Mouse (Mus musculus): ENCODE measurements around the gene Bnc2. TPM values are rescaled to one million over a fixed set of nuclear protein-coding genes. Genes with fewer than 3 reads are reported as not detected.
A peak's percentile ranks its signal among the peaks of the same experiment; 100 is the strongest.

Gene Bnc2
- polyA plus RNA-seq, 1 experiment from 2014 or later = 25.2 TPM

DNA sequence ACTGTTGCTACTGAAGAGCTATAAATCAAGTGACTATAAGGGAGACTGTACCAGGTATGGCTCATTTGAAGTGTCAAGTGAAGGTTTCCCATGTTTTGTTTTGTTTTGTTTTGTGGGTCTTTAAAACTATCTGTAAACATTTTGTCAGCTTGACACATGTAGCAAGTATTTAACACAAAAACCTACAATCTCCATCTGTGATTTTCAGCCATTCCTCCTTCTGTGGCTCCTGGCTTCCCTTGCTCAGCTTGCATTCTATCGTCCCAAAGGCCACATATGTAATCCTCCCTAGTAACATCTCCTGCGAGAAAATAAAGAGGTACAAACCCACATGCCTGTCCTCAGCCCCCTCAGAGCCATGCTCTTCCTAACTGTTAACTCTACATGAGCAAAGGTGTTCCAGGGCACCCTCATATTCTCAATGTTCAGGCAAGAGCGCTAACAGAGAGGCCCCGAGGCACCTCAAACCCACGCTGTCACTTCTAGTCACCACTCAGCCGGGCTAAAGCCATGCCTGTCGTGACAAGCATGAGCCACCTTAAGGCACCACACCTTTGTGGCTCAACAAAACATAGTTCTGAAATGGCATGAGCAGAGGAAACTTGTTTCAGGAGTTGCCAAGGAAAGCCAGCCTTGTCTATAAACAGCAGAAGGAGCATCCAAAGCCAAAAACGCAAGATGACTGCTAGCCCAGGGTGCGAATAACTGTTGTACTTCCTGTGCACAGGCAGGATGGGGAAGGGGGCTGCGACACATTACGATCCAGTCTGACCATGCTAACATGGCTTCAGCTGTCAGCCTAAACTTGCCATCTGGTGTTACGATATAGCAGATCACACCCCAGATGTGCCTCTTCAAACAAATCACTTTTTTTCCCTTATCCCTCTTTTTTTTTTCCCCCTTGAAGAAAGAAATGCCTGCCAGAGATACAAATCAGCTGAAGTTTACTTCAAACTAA lies 42.0 kb downstream of the Bnc2 start:
- H3K4me2 ChIP-seq = peak overlapping the region; percentile 16
- ATAC-seq (ENCODE audit: insufficient number of reproducible peaks, insufficient read depth, low FRiP score, low TSS enrichment, low read depth) = no peak
- H3K9ac ChIP-seq (replicated peaks) = 0 out of 2 replicates have a peak overlapping the region, but pooled peaks have one; percentile 13
- WGBS = 35% methylated on average over 12 of the region's 12 CpGs
- H3K36me3 ChIP-seq = no peaks in the 10 kb centered on the region
- peaks cover 57% of the 10 kb centered on the region for H3K4me1 ChIP-seq (replicated peaks)
- peak overlapping the region; percentile 84 for H3K27ac ChIP-seq
- no peaks in the 10 kb centered on the region for H3K27me3 ChIP-seq
- no peaks in the 10 kb centered on the region for H3K9me3 ChIP-seq
- H3K4me3 ChIP-seq (replicated peaks) = no peak overlapping the region

DNA sequence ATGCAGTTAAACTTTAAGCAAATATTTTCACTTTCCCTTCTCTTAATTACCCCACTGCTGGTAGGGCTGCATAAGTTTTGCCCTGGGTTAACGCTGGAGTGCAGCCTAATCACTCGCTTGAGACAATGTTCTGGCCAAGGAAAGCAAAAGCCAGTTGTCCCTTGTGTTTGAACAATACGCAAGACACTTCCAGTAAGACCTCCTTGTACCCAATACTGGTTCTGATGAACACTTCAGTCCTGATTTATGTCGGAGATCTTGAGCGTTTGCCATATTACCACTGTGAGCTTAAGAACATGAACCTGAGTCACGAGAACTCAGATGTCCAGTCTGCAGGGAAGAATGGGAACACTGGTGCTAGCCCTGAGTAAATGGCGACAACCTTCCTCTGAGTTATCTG lies 47.5 kb downstream of the Bnc2 start:
- no peak overlapping the region for H3K4me3 ChIP-seq (replicated peaks)
- no peaks in the 10 kb centered on the region for H3K9me3 ChIP-seq
- no peak overlapping the region for H3K9ac ChIP-seq (replicated peaks)
- H3K36me3 ChIP-seq = no peaks in the 10 kb centered on the region
- ATAC-seq (ENCODE audit: insufficient number of reproducible peaks, insufficient read depth, low FRiP score, low TSS enrichment, low read depth) = no peak
- no peak overlapping the region for H3K4me2 ChIP-seq
- H3K4me1 ChIP-seq (replicated peaks) = peaks cover 18% of the 10 kb centered on the region
- no peak overlapping the region for H3K27ac ChIP-seq
- WGBS = 93% methylated on average over 7 of the region's 7 CpGs
- H3K27me3 ChIP-seq = no peaks in the 10 kb centered on the region

DNA sequence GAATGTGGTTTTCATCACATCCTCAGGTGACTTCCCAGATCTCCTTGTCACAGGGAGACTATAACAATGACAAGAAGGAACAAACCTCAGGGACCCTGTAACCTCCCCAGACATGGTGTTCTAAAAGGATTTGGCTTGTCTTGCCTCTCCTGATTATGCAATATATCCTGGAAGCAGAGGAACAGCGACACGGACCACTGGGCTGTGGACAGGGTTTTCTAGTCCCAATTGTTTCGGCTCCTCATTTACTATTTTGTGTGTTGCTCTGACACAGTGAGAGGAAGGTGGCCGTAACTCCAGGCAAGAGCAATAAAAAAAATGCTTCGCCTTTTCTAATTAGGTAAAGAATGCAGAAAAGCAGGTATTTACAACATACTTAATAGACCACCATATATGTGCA lies 51.8 kb downstream of the Bnc2 start:
- Histone ChIP-seq H3K4me2 (no peak overlapping the region), H3K36me3 (no peaks in the 10 kb centered on the region), H3K27ac (no peak overlapping the region), H3K27me3 (no peaks in the 10 kb centered on the region), H3K4me3 (replicated peaks) (no peak overlapping the region), H3K4me1 (replicated peaks) (peaks cover 39% of the 10 kb centered on the region), H3K9me3 (no peaks in the 10 kb centered on the region), H3K9ac (replicated peaks) (no peak overlapping the region)
- ATAC-seq (ENCODE audit: insufficient number of reproducible peaks, insufficient read depth, low FRiP score, low TSS enrichment, low read depth) = no peak
- WGBS = 36% methylated on average over 5 of the region's 5 CpGs

DNA sequence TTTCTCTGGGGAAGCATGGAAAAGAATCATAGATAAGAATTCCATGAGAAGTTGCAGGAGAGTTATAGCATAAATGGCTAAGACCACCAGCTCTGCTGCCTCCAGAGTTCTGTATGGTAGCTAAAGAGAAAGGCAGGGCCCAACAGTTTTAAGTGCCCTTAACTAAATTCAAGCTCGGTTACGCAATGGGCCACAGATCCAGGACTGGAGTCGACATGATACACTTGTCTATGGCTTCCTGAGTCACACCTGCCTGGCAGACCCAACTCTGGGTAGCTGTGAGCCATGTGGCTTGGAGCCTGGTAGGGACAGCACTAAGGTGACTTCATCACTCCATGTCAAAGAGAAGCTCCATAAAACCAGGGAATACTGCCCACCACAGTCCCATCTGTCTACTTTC lies 53.3 kb downstream of the Bnc2 start:
- Histone ChIP-seq H3K36me3 (no peaks in the 10 kb centered on the region), H3K9ac (replicated peaks) (no peak overlapping the region), H3K4me1 (replicated peaks) (peaks cover 35% of the 10 kb centered on the region), H3K9me3 (no peaks in the 10 kb centered on the region), H3K27ac (no peak overlapping the region), H3K27me3 (no peaks in the 10 kb centered on the region), H3K4me2 (no peak overlapping the region), H3K4me3 (replicated peaks) (no peak overlapping the region)
- no peak for ATAC-seq (ENCODE audit: insufficient number of reproducible peaks, insufficient read depth, low FRiP score, low TSS enrichment, low read depth)
- 83% methylated on average over 3 of the region's 3 CpGs for WGBS

DNA sequence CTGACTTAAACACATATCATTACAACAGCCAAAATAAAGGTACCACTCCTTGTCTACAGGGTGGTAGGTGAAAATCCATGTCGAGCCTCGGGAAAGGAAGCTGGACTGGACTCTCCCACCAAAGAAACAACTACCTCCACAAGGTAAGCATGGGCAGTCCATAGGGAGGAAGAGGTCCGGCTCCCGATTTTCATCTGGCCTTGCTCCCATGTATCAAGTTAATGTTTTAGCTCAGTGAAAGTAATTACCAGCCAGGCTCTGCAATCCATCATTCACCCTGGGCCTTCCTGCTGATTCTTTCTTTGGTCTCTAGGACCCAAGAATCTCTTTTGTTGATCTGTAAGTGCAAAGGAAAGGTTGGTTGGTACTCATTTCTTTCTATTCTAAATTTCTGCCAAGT lies 65.2 kb downstream of the Bnc2 start:
- Histone ChIP-seq H3K36me3 (0 out of 2 replicates have a peak, but pooled peaks cover 3% of the 10 kb centered on the region), H3K27me3 (no peaks in the 10 kb centered on the region), H3K27ac (no peak overlapping the region), H3K9ac (replicated peaks) (no peak overlapping the region), H3K4me3 (replicated peaks) (no peak overlapping the region), H3K4me1 (replicated peaks) (no peaks in the 10 kb centered on the region; the same call in 1 of the 2 replicates), H3K4me2 (no peak overlapping the region), H3K9me3 (no peaks in the 10 kb centered on the region)
- WGBS = 57% methylated on average over 4 of the region's 4 CpGs
- ATAC-seq (ENCODE audit: insufficient number of reproducible peaks, insufficient read depth, low FRiP score, low TSS enrichment, low read depth) = no peak

DNA sequence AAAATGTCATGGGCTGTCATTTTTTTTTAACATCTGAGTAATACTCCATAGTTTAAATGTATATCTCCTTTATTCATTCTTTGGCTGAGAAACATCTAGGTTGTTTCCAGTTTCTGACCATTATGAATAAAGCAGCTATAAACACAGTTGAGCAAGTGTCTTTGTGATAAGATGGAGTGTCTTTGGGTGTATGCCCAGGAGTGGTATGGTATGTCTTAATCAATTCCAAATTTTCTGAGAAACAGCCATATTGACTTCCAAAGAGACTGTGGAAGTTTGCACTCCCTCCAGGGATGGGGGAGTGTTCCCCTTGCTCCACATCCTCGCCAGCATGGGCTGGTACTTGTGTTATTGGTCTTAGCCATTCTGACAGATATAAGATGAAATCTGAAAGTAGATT lies 70.6 kb downstream of the Bnc2 start:
- H3K9me3 ChIP-seq = no peaks in the 10 kb centered on the region
- 92% methylated on average over 1 of the region's 1 CpGs for WGBS
- no peak overlapping the region for H3K4me2 ChIP-seq
- no peak overlapping the region for H3K9ac ChIP-seq (replicated peaks)
- no peaks in the 10 kb centered on the region for H3K4me1 ChIP-seq (replicated peaks)
- ATAC-seq (ENCODE audit: insufficient number of reproducible peaks, insufficient read depth, low FRiP score, low TSS enrichment, low read depth) = no peak
- H3K4me3 ChIP-seq (replicated peaks) = no peak overlapping the region
- no peak overlapping the region for H3K27ac ChIP-seq
- no peaks in the 10 kb centered on the region for H3K27me3 ChIP-seq
- 0 out of 2 replicates have a peak, but pooled peaks cover 3% of the 10 kb centered on the region for H3K36me3 ChIP-seq

DNA sequence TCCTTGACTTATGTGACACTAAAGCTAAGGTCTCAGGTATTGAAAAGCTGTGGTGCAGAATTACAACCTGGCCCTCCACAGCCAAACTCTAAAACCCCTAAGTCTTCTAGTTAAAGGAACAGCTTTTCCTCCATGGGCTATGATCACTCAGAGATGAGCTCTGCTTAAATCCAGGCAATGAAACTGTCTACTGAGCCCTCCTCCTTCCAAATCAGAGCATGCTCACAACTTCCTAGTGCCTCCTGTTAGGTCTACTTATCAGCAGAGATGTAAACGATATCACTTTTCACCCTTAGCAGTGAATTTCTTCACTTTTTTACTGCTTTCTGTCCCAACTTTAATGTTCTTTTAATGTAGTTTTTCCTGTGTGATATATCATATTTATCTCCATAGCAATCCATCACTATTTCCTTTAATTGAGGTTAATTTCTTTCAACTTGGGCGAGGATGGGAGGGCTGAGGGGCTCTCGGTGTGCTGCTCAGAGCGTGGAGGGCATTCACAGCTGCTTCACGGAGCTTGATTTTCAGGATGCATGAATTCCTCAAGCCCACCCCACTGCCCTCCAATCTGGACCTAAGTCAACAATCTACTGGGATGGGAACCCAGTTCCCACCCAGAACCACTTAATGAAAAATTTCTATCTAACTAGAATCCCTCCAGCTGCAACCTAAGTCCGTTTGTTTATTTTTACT lies 94.7 kb downstream of the Bnc2 start:
- Histone ChIP-seq H3K4me3 (replicated peaks) (no peak overlapping the region), H3K9ac (replicated peaks) (no peak overlapping the region), H3K9me3 (no peaks in the 10 kb centered on the region), H3K27me3 (no peaks in the 10 kb centered on the region), H3K4me1 (replicated peaks) (peaks cover 23% of the 10 kb centered on the region), H3K36me3 (no peaks in the 10 kb centered on the region), H3K4me2 (no peak overlapping the region), H3K27ac (no peak overlapping the region)
- 28% methylated on average over 6 of the region's 6 CpGs for WGBS
- no peak for ATAC-seq (ENCODE audit: insufficient number of reproducible peaks, insufficient read depth, low FRiP score, low TSS enrichment, low read depth)

DNA sequence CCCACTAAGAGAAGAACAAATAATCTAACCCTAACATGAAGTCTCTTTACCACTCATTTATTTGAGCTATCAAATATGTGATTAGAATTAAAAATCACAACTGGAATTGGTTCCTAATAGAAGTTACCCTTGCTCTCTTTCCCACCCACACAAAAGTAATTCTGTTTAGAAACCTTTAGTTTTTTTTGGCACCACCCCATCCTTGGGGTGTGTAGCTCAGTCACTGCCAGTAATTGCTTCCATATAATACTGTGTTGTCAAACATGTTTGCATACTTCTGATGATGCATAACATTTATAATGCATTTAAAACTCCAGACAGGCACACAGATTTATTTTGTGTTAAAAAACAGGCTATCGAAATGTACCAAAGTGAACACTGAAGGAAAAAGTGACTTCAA lies 96.8 kb downstream of the Bnc2 start:
- Histone ChIP-seq H3K27ac (no peak overlapping the region), H3K4me1 (replicated peaks) (peaks cover 23% of the 10 kb centered on the region), H3K27me3 (no peaks in the 10 kb centered on the region), H3K4me2 (no peak overlapping the region), H3K4me3 (replicated peaks) (no peak overlapping the region), H3K36me3 (no peaks in the 10 kb centered on the region), H3K9ac (replicated peaks) (no peak overlapping the region), H3K9me3 (no peaks in the 10 kb centered on the region)
- WGBS = 91% methylated on average over 1 of the region's 1 CpGs
- ATAC-seq (ENCODE audit: insufficient number of reproducible peaks, insufficient read depth, low FRiP score, low TSS enrichment, low read depth) = no peak

DNA sequence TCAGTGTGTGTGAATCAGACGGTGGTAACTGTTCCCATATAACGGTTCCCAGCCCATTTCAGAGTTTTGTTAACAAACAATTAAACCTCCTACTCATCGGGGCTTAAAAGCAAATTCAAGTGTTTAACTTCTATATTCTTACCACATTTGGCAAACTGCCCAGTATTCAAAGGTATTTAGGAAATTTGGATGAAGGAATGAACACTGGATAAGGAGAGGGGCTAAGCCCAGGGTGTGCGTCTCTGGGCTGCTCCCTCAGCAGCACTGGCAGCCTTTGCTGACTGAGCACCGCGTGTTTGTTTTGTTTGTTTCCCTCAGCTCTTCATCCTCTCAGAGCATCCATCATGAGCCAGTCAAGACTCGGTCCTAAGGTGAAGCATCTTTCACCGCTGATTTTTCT lies 109.0 kb downstream of the Bnc2 start:
- no peak overlapping the region for H3K4me3 ChIP-seq (replicated peaks)
- 50% methylated on average over 8 of the region's 8 CpGs for WGBS
- H3K27ac ChIP-seq = no peak overlapping the region
- H3K4me2 ChIP-seq = no peak overlapping the region
- peaks cover 27% of the 10 kb centered on the region for H3K4me1 ChIP-seq (replicated peaks)
- H3K9me3 ChIP-seq = no peaks in the 10 kb centered on the region
- no peaks in the 10 kb centered on the region for H3K27me3 ChIP-seq
- H3K9ac ChIP-seq (replicated peaks) = no peak overlapping the region
- H3K36me3 ChIP-seq = no peaks in the 10 kb centered on the region
- ATAC-seq (ENCODE audit: insufficient number of reproducible peaks, insufficient read depth, low FRiP score, low TSS enrichment, low read depth) = no peak

DNA sequence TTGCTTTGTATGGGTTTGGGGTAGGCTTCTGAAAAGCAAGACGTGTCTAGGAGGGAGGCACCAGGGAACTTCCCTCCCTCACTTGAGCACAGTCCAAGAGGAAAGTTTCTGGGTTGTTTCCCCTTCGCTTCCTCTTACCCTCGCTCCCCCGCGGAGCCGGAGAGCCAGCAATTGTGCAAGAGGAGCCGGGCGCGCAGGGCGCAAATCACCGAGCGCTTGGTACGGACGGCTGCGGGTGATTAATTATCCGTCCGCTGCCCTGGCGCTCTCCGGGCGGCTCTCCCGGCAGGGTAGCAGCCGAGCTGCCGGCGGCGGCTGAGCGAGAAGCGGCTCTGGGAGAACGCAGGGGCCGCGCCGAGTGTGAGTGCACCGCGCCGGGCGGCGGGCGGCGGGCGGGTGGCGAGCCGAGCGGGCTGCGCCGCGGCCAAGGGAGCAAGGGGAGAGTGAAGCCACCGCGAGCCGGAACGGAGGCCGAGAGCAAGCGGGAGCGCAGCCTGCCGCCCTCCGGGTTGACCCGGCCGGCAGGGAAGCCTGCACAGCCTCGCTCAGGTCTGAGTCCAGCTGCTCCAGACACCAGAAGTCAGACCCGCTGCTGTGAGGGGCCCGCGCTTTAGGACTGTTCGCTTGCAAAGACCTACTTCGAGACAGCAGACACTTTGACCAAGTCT lies 129.7 kb downstream of the Bnc2 start:
- Histone ChIP-seq H3K4me2 (peak overlapping the region; percentile 74), H3K36me3 (no peaks in the 10 kb centered on the region), H3K4me1 (replicated peaks) (peaks cover 32% of the 10 kb centered on the region), H3K27ac (peak overlapping the region; percentile 95), H3K4me3 (replicated peaks) (peak overlapping the region; percentile 72), H3K9ac (replicated peaks) (peak overlapping the region; percentile 94), H3K27me3 (no peaks in the 10 kb centered on the region), H3K9me3 (no peaks in the 10 kb centered on the region)
- WGBS = under 1% methylated on average over 61 of the region's 62 CpGs
- ATAC-seq (ENCODE audit: insufficient number of reproducible peaks, insufficient read depth, low FRiP score, low TSS enrichment, low read depth) = peak; percentile 75; the same call in 1 of the 2 replicates

DNA sequence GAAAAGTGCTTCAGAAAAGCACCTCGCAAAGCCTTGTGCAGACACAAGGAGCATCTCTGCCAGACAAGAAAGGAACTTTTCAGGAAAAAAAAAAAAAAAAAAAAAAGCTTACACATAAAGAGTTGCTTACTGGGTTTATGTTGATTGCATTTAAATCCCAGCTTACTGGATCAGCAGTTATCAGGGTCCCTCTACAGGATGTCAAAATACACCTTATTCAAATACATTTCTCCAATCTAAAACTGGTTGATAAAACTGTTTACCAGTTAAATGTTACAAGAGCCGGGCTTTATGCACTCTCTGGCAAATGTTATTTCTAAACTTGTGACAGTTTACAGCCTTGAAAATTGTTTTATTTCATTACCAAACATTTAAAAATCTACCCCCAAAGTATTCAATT lies 130.4 kb downstream of the Bnc2 start:
- peaks cover 35% of the 10 kb centered on the region for H3K4me1 ChIP-seq (replicated peaks)
- H3K27ac ChIP-seq = no peak overlapping the region
- no peak overlapping the region for H3K9ac ChIP-seq (replicated peaks)
- WGBS = 38% methylated on average over 2 of the region's 2 CpGs
- H3K4me3 ChIP-seq (replicated peaks) = peak overlapping the region; percentile 72
- no peaks in the 10 kb centered on the region for H3K27me3 ChIP-seq
- no peak for ATAC-seq (ENCODE audit: insufficient number of reproducible peaks, insufficient read depth, low FRiP score, low TSS enrichment, low read depth)
- peak overlapping the region; percentile 74 for H3K4me2 ChIP-seq
- H3K9me3 ChIP-seq = no peaks in the 10 kb centered on the region
- H3K36me3 ChIP-seq = no peaks in the 10 kb centered on the region
